Mouse (Mus musculus): ENCODE results near the gene Gm45808.
"Not testable (repeated sequence)": the region's sequence is repeated elsewhere in the genome, so short reads cannot be mapped to it uniquely, and the experiment has no call there.

The Gm45808 gene

GRCm38 (mm10) chr7:45486761-45487415 lies at the start of gene Gm45808:
Gene Gm45808, minus strand, starts transcription at chr7:45486811.
- DNase-seq, result no peak

GRCm38 (mm10) chr7:45535676-45536075 lies 49.1 kb upstream of the Gm45808 start:
- DNase-seq, result no peak

GRCm38 (mm10) chr7:45530643-45531042 lies 44.0 kb upstream of the Gm45808 start:
- DNase-seq, result no peak

GRCm38 (mm10) chr7:45529461-45529860 lies 42.9 kb upstream of the Gm45808 start:
- peak; percentile 26 to 56 for DNase-seq

- DNase-seq, result not testable (repeated sequence)
Measured at GRCm38 (mm10) chr7:45527169-45527568, 40.6 kb upstream of the Gm45808 start.

- peak in 1 of 2 experiments; percentile 31 for DNase-seq
Measured at GRCm38 (mm10) chr7:45526474-45527120, 40.0 kb upstream of the Gm45808 start.

GRCm38 (mm10) chr7:45525809-45526473 lies 39.3 kb upstream of the Gm45808 start, which contains the start of the genes Ppp1r15a and Plekha4:
Gene Ppp1r15a, minus strand, starts transcription at chr7:45526268.
Gene Plekha4, plus strand, starts transcription at chr7:45526330.
- peak; percentile 96 to 97 for DNase-seq

GRCm38 (mm10) chr7:45524841-45525621 lies 38.4 kb upstream of the Gm45808 start:
- peak in 1 of 2 experiments; percentile 48 for DNase-seq

GRCm38 (mm10) chr7:45523678-45524170 lies 37.1 kb upstream of the Gm45808 start:
- DNase-seq, result no peak

- no peak for DNase-seq
Measured at GRCm38 (mm10) chr7:45522957-45523676, 36.5 kb upstream of the Gm45808 start.

- no peak for DNase-seq
Measured at GRCm38 (mm10) chr7:45522194-45522752, 35.7 kb upstream of the Gm45808 start.

- DNase-seq, result peak; percentile 91 to 92
Measured at GRCm38 (mm10) chr7:45521728-45522184, 35.1 kb upstream of the Gm45808 start.

GRCm38 (mm10) chr7:45520605-45521004 lies 34.0 kb upstream of the Gm45808 start:
- DNase-seq, result no peak

- no peak for DNase-seq
Measured at GRCm38 (mm10) chr7:45519345-45520120, 32.9 kb upstream of the Gm45808 start.

- DNase-seq, result no peak
Measured at GRCm38 (mm10) chr7:45518618-45519017, 32.0 kb upstream of the Gm45808 start.

GRCm38 (mm10) chr7:45516846-45517245 lies 30.2 kb upstream of the Gm45808 start:
- DNase-seq, result not testable (repeated sequence)

- no peak for DNase-seq
Measured at GRCm38 (mm10) chr7:45515436-45515835, 28.8 kb upstream of the Gm45808 start.

GRCm38 (mm10) chr7:45514411-45514810 lies 27.8 kb upstream of the Gm45808 start:
- DNase-seq, result no peak

GRCm38 (mm10) chr7:45509912-45510787 lies 23.5 kb upstream of the Gm45808 start, which contains the start of gene Nucb1:
Gene Nucb1, minus strand, starts transcription at chr7:45510406.
- peak; percentile 94 to 95 for DNase-seq

All from lung, postnatal 4 days (tissue).